7 mouse cellular contexts compared by ENCODE assay signal in genomic region chr2:84726716-84727115, GRCm38 (mm10). TPM values are rescaled to one million over a fixed set of nuclear protein-coding genes. Genes with fewer than 3 reads are reported as not detected.
DNase-seq lines count a peak whose midpoint lies in the region; ATAC-seq and TF ChIP-seq lines count a peak whose summit lies in the region.

No protein-coding gene starts in this region.

- H3K4me1 ChIP-seq in lung, embryonic 15.5 days: peaks cover 15% of the 10 kb centered on the region
- H3K4me1 ChIP-seq in embryonic fibroblast, embryonic 13.5 days (ENCODE audit: control insufficient read depth, insufficient read depth, low read length): peaks cover 4% of the 10 kb centered on the region; the same call in 1 of the 2 replicates
- H3K4me1 ChIP-seq in limb, embryonic 11.5 days (ENCODE audit: control insufficient read depth, insufficient read depth, low read length): no peaks in the 10 kb centered on the region
- H3K4me1 ChIP-seq in small intestine, adult 2 months (ENCODE audit: control insufficient read depth, insufficient read depth, insufficient read length, low read length): peaks cover 9% of the 10 kb centered on the region

- TF ChIP-seq POLR2A in embryonic fibroblast, embryonic 13.5 days (IDR thresholded peaks at IDR 0.05; ENCODE audit: low read depth, low read length): no peak
- no peak for TF ChIP-seq POLR2A in small intestine, adult 2 months (IDR thresholded peaks at IDR 0.05; ENCODE audit: low read depth, low read length)

- DNase-seq in lung, postnatal 10 days: no peak
- no peak for DNase-seq in limb, embryonic 11.5 days (ENCODE audit: low spot score)
- DNase-seq in yolk sac, embryonic 10.5 days (ENCODE audit: low spot score): no peak
- DNase-seq in testis, postnatal 10 days (ENCODE audit: low spot score): no peak

- H3K9me3 ChIP-seq in lung, embryonic 15.5 days: no peaks in the 10 kb centered on the region
- H3K9me3 ChIP-seq in limb, embryonic 11.5 days (ENCODE audit: control insufficient read depth, low read length): no peaks in the 10 kb centered on the region

- TF ChIP-seq CTCF in embryonic fibroblast, embryonic 13.5 days (IDR thresholded peaks at IDR 0.05; ENCODE audit: borderline replicate concordance, insufficient read depth, low read length): no peak
- no peak for TF ChIP-seq CTCF in small intestine, adult 2 months (IDR thresholded peaks at IDR 0.05; ENCODE audit: extremely low read depth, insufficient read length, insufficient replicate concordance, low read depth, low read length)

- H3K4me3 ChIP-seq in lung, embryonic 15.5 days: peak overlapping the region; percentile 63
- H3K4me3 ChIP-seq in embryonic fibroblast, embryonic 13.5 days (ENCODE audit: insufficient read depth, low read length): peak overlapping the region; percentile 60
- peak overlapping the region; percentile 60 for H3K4me3 ChIP-seq in limb, embryonic 11.5 days (ENCODE audit: low read depth, low read length)
- H3K4me3 ChIP-seq in small intestine, adult 2 months (ENCODE audit: low read depth, low read length): peak overlapping the region; percentile 68

- H3K36me3 ChIP-seq in lung, embryonic 15.5 days: peaks cover 16% of the 10 kb centered on the region
- peaks cover 5% of the 10 kb centered on the region; the same call in 1 of the 2 replicates for H3K36me3 ChIP-seq in limb, embryonic 11.5 days (ENCODE audit: control insufficient read depth, insufficient read depth, low read length)
- peaks cover 16% of the 10 kb centered on the region for H3K36me3 ChIP-seq in small intestine, adult 2 months (ENCODE audit: control insufficient read depth, insufficient read depth, low read length)

- H3K27me3 ChIP-seq in lung, embryonic 15.5 days: no peaks in the 10 kb centered on the region
- no peaks in the 10 kb centered on the region for H3K27me3 ChIP-seq in limb, embryonic 11.5 days (ENCODE audit: control insufficient read depth, insufficient read depth, low read length)
- no peaks in the 10 kb centered on the region for H3K27me3 ChIP-seq in small intestine, adult 2 months (ENCODE audit: control insufficient read depth, insufficient read depth, low read length)

- H3K9ac ChIP-seq in lung, embryonic 15.5 days: peak overlapping the region; percentile 56
- H3K9ac ChIP-seq in limb, embryonic 11.5 days (ENCODE audit: low read length): peak overlapping the region; percentile 61

- 5% methylated on average over 9 of the region's 9 CpGs for WGBS in lung, embryonic 15.5 days
- 6% methylated on average over 9 of the region's 9 CpGs for WGBS in limb, embryonic 11.5 days
- WGBS in small intestine, adult 2 months: under 1% methylated on average over 9 of the region's 9 CpGs

- peak overlapping the region; percentile 85 for H3K4me2 ChIP-seq in lung, embryonic 15.5 days
- H3K4me2 ChIP-seq in limb, embryonic 11.5 days (ENCODE audit: low read depth, severe bottlenecking): peak overlapping the region; percentile 85

- 0 out of 2 replicates have a peak overlapping the region, but pooled peaks have one; percentile 82 for H3K27ac ChIP-seq in lung, embryonic 15.5 days
- H3K27ac ChIP-seq in embryonic fibroblast, embryonic 13.5 days (ENCODE audit: insufficient read depth, low read length): no peak overlapping the region
- no peak overlapping the region for H3K27ac ChIP-seq in limb, embryonic 11.5 days (replicated peaks; ENCODE audit: low read depth, low read length)
- peak overlapping the region; percentile 20; the same call in 1 of the 2 replicates for H3K27ac ChIP-seq in small intestine, adult 2 months (ENCODE audit: insufficient read depth, low read depth, low read length)

- peak; percentile 9; the same call in 1 of the 2 replicates for ATAC-seq in lung, embryonic 15.5 days (ENCODE audit: borderline replicate concordance, extremely low read depth, low FRiP score, low TSS enrichment)
- peak; percentile 3; the same call in 1 of the 2 replicates for ATAC-seq in limb, embryonic 11.5 days (ENCODE audit: insufficient number of reproducible peaks, low FRiP score, low TSS enrichment, low read depth)

RNA-seq across cellular contexts. Expression of gene Clp1, which starts 0.4 kb away (rescaled TPM):
- polyA plus RNA-seq in lung, embryonic 15.5 days (2015; fragmentation: Nextera tagmentation; extraction: Ambion mirVana): 27.1 and 29.3 TPM in 2 replicates
- 8.9 and 10.4 TPM in 2 replicates for polyA plus RNA-seq in embryonic fibroblast, embryonic 13.5 days (2011; ENCODE audit: insufficient read length, low read depth, missing spikeins)
- 57.3 and 57.6 TPM in 2 replicates for polyA plus RNA-seq in limb, embryonic 11.5 days (2014; fragmentation: Nextera tagmentation; extraction: Ambion mirVana)
- polyA plus RNA-seq in small intestine, adult 2 months (2012; rRNA removed): 4.3 and 11.4 TPM in 2 replicates

RNA-seq across cellular contexts. Expression of gene Ypel4, which starts 7.1 kb away (rescaled TPM):
- polyA plus RNA-seq in lung, embryonic 15.5 days (2015; fragmentation: Nextera tagmentation; extraction: Ambion mirVana): 6.3 and 6.6 TPM in 2 replicates
- 1.3 and 4.6 TPM in 2 replicates for polyA plus RNA-seq in embryonic fibroblast, embryonic 13.5 days (2011; ENCODE audit: insufficient read length, low read depth, missing spikeins)
- 7.4 and 9.9 TPM in 2 replicates for polyA plus RNA-seq in limb, embryonic 11.5 days (2014; fragmentation: Nextera tagmentation; extraction: Ambion mirVana)
- polyA plus RNA-seq in small intestine, adult 2 months (2012; rRNA removed): 0.57 and 2.4 TPM in 2 replicates

RNA-seq across cellular contexts. Expression of gene Zdhhc5, which starts 11.7 kb away (rescaled TPM):
- polyA plus RNA-seq in lung, embryonic 15.5 days (2015; fragmentation: Nextera tagmentation; extraction: Ambion mirVana): 24.5 and 24.9 TPM in 2 replicates
- 76.6 and 78.8 TPM in 2 replicates for polyA plus RNA-seq in embryonic fibroblast, embryonic 13.5 days (2011; ENCODE audit: insufficient read length, low read depth, missing spikeins)
- polyA plus RNA-seq in limb, embryonic 11.5 days (2014; fragmentation: Nextera tagmentation; extraction: Ambion mirVana): 31.1 and 32.6 TPM in 2 replicates
- polyA plus RNA-seq in small intestine, adult 2 months (2012; rRNA removed): 23.2 and 46.1 TPM in 2 replicates

RNA-seq across cellular contexts. Expression of gene Gm19426, which starts 16.7 kb away (rescaled TPM):
- polyA plus RNA-seq in lung, embryonic 15.5 days (2015; fragmentation: Nextera tagmentation; extraction: Ambion mirVana): 7.3 and 9.8 TPM in 2 replicates
- polyA plus RNA-seq in embryonic fibroblast, embryonic 13.5 days (2011; ENCODE audit: insufficient read length, low read depth, missing spikeins): 2.7 and 4.9 TPM in 2 replicates
- 4.6 and 6.1 TPM in 2 replicates for polyA plus RNA-seq in limb, embryonic 11.5 days (2014; fragmentation: Nextera tagmentation; extraction: Ambion mirVana)
- 0.18 and 0.25 TPM in 2 replicates for polyA plus RNA-seq in small intestine, adult 2 months (2012; rRNA removed)

RNA-seq across cellular contexts. Expression of gene Tmx2, which starts 47.8 kb away (rescaled TPM):
- 118 and 121 TPM in 2 replicates for polyA plus RNA-seq in lung, embryonic 15.5 days (2015; fragmentation: Nextera tagmentation; extraction: Ambion mirVana)
- polyA plus RNA-seq in embryonic fibroblast, embryonic 13.5 days (2011; ENCODE audit: insufficient read length, low read depth, missing spikeins): 53.3 and 71.2 TPM in 2 replicates
- polyA plus RNA-seq in limb, embryonic 11.5 days (2014; fragmentation: Nextera tagmentation; extraction: Ambion mirVana): 129 TPM in 2 replicates
- polyA plus RNA-seq in small intestine, adult 2 months (2012; rRNA removed): 15.5 and 17.4 TPM in 2 replicates

Comparison
In these comparisons a context has a peak if more than half of its experiments do, and no peak if none do; other contexts are left out.
1. H3K27ac ChIP-seq: peak in lung, embryonic 15.5 days (single experiment) and small intestine, adult 2 months (single experiment); none in embryonic fibroblast, embryonic 13.5 days (single experiment) and limb, embryonic 11.5 days (single experiment).
2. Peak in every context shown above with its lines, with median percentiles within 50 percentile points of each other: H3K4me3 ChIP-seq.